Mouse (Mus musculus) fat pad, adult 2 months (tissue): ENCODE measurements around the gene Irak1bp1.

Experiments used
- DNase-seq: peaks from one replicate; pipeline ENCODE4 v3.0.0-alpha.2; 2011; ENCODE audit warnings: low read depth, low spot score; ENCODE audit errors: extremely low read depth

Gene Irak1bp1

DNA sequence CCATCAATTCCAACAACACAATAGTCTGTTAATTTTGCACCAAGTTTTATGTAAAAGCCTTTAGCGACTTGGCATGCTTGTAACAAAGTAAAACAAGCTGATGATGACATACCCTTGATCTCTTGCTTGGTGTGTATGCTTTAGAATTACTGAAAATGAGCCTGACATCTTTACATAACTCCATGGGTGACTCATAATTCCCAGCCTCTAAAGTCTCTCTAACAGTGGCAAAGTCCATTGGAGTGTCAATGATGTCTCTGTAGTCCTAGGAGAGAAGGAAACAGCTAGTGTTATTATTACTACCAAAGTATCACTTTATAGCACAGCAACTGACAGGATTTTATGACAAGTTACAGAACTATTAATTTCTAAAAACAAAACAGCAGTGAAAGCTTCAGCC lies 47.7 kb downstream of the Irak1bp1 start:
- DNase-seq: no peak

DNA sequence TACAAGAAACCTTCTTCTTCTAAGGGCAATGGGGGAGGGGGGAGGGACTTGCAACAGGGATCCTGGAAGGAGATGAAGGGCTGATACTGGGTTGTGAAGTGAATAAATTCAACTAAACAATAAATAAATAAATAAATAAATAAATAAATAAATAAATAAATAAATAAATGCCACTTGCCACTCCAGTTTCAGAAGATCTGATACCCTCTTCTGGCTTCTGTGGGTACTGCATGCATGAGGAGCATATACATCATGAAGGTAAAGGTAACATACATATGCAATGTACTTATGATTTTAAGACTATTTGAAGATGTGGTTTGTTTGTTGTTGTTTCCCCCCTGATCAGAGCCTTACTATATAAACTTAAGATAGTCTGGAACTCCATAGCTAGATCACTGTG lies 54.8 kb downstream of the Irak1bp1 start:
- no peak for DNase-seq

GRCm38 (mm10) chr9:82888645-82889044 lies 59.3 kb downstream of the Irak1bp1 start:
- DNase-seq: no peak
